Mouse (Mus musculus) intestine, embryonic 14.5 days (tissue): ENCODE measurements at regions not wholly inside any gene's neighbourhood (a gene's known extent, or its start where the extent isn't known, plus 50 kb on each side); places are given as distances from the start of the nearest gene placed in this dataset.
A peak's percentile ranks its signal among the peaks of the same experiment; 100 is the strongest.

Source experiments
- ATAC-seq: fragments of 200-750 bp; cut with Nextera tagmentation; replicated peaks from 2 replicates; pipeline ENCODE4 v1.8.0; 2017; ENCODE audit warnings: low read depth, moderate number of reproducible peaks, moderate TSS enrichment, moderate library complexity; ENCODE audit not compliant: low FRiP score, low TSS enrichment
- DNase-seq: peaks from one replicate; pipeline ENCODE4 v3.0.0-alpha.2; 2018; ENCODE audit warnings: low spot score
- H3K27ac ChIP-seq: fragments of 300-500 bp; sonication (generic); 2 replicates; pipeline ENCODE4 v1.5.1; 2014; ENCODE audit warnings: low read depth, mild to moderate bottlenecking, control low read depth
- H3K27me3 ChIP-seq: fragments of 300-500 bp; sonication (generic); replicated peaks from 2 replicates; pipeline ENCODE4 v1.6.1; 2014; ENCODE audit warnings: low read length, control low read depth; ENCODE audit not compliant: control insufficient read depth, insufficient read depth
- H3K36me3 ChIP-seq: fragments of 300-500 bp; sonication (generic); 2 replicates; pipeline ENCODE4 v1.6.1; 2014; ENCODE audit warnings: low read length, control low read depth; ENCODE audit not compliant: control insufficient read depth, insufficient read depth
- H3K4me1 ChIP-seq: fragments of 300-500 bp; sonication (generic); replicated peaks from 2 replicates; pipeline ENCODE4 v1.6.1; 2014; ENCODE audit warnings: low read length, control low read depth, mixed read lengths; ENCODE audit not compliant: control insufficient read depth, insufficient read depth
- H3K4me2 ChIP-seq: fragments of 300-500 bp; sonication (generic); 2 replicates; pipeline ENCODE4 v1.6.1; 2014; ENCODE audit warnings: low read length
- H3K4me3 ChIP-seq: fragments of 300-500 bp; sonication (generic); 2 replicates; pipeline ENCODE4 v1.5.1; 2014; ENCODE audit warnings: low read depth, low read length, control low read depth, mixed read lengths
- H3K9ac ChIP-seq: fragments of 300-500 bp; sonication (generic); 2 replicates; pipeline ENCODE4 v1.6.1; 2014; ENCODE audit warnings: mild to moderate bottlenecking, low read length
- H3K9me3 ChIP-seq: fragments of 300-500 bp; sonication (generic); 2 replicates; pipeline ENCODE4 v1.6.1; 2016; ENCODE audit warnings: low read length, control low read depth; ENCODE audit not compliant: control insufficient read depth
- WGBS: fragments of 180-500 bp; shearing (Covaris S2); extraction: QIAGEN DNeasy Blood & Tissue Kit; methylation state at CpG from one replicate; pipeline ENCODE4 v1.1.7; 2014; 5-methylcytosine and 5-hydroxymethylcytosine counted together

DNA sequence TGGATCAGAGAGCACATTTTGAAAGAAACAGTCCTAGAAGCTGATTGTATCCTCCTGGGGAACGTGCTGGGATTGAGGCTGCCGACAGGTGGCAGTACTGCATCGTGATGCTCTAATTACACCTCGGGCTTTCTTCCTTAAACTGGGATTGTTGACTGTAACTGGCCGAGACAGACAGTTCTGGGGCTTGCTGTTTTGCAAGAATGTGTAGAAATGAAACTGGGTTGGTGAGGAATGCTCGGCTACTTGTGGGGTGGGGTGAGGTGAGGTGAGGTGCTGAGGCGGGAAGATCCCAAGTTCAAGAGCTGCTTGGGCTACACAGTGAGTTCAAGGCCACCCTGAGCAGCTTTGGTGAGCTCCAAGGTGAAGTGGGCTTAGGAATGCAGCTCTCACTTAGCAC is 55.7 kb upstream of the Haao start:
- ATAC-seq (peak; percentile 74; the same call in 1 of the 2 replicates), DNase-seq (peak; percentile 95)
- Histone ChIP-seq H3K36me3 (no peaks in the 10 kb centered on the region), H3K4me3 (no peak overlapping the region), H3K9ac (no peak overlapping the region), H3K4me2 (no peak overlapping the region), H3K27me3 (no peaks in the 10 kb centered on the region), H3K4me1 (peaks cover 5% of the 10 kb centered on the region), H3K9me3 (peaks cover 3% of the 10 kb centered on the region; the same call in 1 of the 2 replicates), H3K27ac (peak overlapping the region; percentile 13; the same call in 1 of the 2 replicates)
- WGBS: 4% methylated on average over 7 of the region's 7 CpGs

DNA sequence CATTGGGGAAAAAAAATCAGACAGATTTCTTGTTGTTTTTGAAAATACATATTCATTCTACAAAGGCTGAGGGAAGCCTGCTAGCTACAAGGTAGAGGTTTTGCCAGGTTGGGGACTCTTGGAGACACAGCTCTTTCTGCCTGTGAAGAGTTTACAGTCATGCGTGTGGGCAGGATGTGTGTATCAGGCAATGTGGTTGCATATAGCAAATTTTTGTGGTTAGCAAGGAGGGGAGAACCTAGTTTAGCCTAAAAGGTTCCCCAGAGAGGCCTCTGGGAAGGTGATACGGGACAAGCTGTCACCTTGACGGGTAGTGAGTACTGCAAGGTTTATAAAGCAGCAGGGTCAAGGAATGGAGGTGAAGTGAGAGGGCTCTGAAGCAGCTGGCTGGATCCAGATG is 54.8 kb upstream of the Haao start:
- WGBS: 52% methylated on average over 3 of the region's 3 CpGs
- H3K36me3 ChIP-seq: no peaks in the 10 kb centered on the region
- no peak overlapping the region for H3K27ac ChIP-seq
- H3K27me3 ChIP-seq: no peaks in the 10 kb centered on the region
- no peak for DNase-seq
- no peak overlapping the region for H3K9ac ChIP-seq
- ATAC-seq: no peak
- H3K4me3 ChIP-seq: no peak overlapping the region
- peaks cover 11% of the 10 kb centered on the region for H3K4me1 ChIP-seq
- H3K9me3 ChIP-seq: peaks cover under 1% of the 10 kb centered on the region; the same call in 1 of the 2 replicates
- H3K4me2 ChIP-seq: no peak overlapping the region

DNA sequence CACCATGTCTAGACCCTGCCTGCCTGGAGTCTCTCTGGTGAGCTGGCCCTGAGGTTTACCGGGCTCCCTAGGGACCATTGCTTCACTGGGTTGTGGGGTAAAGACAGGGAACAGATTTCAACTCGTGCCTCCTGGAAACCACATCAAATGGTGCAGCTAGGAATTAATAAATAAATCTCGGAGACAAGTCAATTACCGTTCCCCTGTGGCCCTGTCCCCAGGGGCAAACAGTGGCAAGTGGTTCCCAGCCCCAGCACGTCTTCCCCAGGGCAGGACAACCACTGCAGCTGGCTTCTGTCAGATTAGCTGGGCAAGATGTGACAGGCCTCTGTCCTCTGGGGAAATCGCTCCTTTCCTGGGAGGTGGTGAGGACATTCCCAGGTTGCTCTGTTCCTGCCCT is 54.3 kb upstream of the Haao start:
- Histone ChIP-seq H3K4me3 (no peak overlapping the region), H3K36me3 (no peaks in the 10 kb centered on the region), H3K9ac (no peak overlapping the region), H3K27me3 (no peaks in the 10 kb centered on the region), H3K9me3 (no peaks in the 10 kb centered on the region), H3K4me2 (no peak overlapping the region), H3K27ac (0 out of 2 replicates have a peak overlapping the region, but pooled peaks have one; percentile 5), H3K4me1 (peaks cover 15% of the 10 kb centered on the region)
- whole genome bisulfite sequencing: 28% methylated on average over 6 of the region's 6 CpGs
- ATAC-seq: no peak
- no peak for DNase-seq

DNA sequence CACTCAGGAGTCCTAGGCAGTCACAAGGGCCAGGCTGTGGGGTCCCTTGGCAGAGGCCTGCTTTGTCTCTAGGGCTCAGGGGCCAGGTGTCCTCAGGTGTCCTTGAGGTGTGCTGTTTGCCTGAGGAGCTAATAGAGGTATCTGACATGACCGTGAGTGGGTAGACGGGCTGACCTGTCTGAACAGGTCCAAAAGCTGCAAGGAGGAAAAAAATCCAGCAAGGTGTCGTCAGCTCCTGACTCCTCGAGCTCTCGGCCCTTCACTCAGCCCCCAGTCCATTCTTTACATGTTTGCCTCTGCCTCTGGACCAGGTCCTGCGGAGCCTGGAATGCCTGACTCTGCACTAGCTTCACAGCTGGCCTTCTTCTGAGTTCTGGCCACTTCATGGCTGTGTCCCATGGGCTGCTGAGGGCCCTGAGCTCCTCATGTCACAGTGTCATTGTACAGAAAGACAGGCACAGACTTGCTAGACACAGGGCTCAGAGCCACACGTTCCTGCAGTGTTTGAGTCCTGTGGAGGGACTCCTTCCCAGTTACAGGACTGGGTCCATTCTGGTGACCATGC is 51.9 kb upstream of the Haao start:
- Histone ChIP-seq H3K4me1 (peaks cover 28% of the 10 kb centered on the region), H3K27ac (no peak overlapping the region)

DNA sequence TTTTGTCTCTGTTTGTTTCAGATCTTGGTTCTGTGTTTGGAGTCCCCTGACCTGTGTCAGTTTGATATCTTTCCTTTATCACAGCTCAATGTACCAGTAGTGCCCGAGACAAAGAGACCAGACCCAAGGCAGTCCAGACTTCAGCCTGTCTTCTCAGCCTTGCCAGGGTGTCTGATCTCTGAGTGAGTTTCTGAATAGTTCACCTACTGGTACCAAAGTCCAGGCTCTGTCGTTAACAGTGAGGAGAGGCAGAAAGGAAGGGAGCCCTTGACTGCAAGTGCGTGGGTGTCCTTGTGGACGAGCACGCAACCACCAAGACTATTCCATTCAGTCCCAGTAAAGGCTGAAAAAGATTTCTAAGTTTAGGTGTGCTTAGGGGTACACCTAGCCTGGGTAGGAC is 50.8 kb upstream of the Haao start:
- H3K4me3 ChIP-seq: no peak overlapping the region
- H3K9ac ChIP-seq: no peak overlapping the region
- no peaks in the 10 kb centered on the region for H3K9me3 ChIP-seq
- no peaks in the 10 kb centered on the region for H3K27me3 ChIP-seq
- no peak overlapping the region for H3K4me2 ChIP-seq
- H3K27ac ChIP-seq: no peak overlapping the region
- ATAC-seq (no peak), DNase-seq (no peak)
- H3K36me3 ChIP-seq: no peaks in the 10 kb centered on the region
- WGBS: 77% methylated on average over 5 of the region's 5 CpGs
- peaks cover 23% of the 10 kb centered on the region for H3K4me1 ChIP-seq

More for the DNA sequence above, 51.9 kb upstream of the Haao start:
- Histone ChIP-seq H3K36me3 (no peaks in the 10 kb centered on the region), H3K9ac (no peak overlapping the region), H3K4me2 (no peak overlapping the region), H3K4me3 (no peak overlapping the region), H3K9me3 (no peaks in the 10 kb centered on the region), H3K27me3 (no peaks in the 10 kb centered on the region)
- no peak for DNase-seq
- WGBS: 63% methylated on average over 7 of the region's 7 CpGs
- ATAC-seq: no peak
